Mouse (Mus musculus) C2C12 (cell line): ENCODE measurements at regions not wholly inside any gene's neighbourhood (a gene's known extent, or its start where the extent isn't known, plus 50 kb on each side); places are given as distances from the start of the nearest gene placed in this dataset.

Experiments used
- H3K27me3 ChIP-seq: one replicate; pipeline ENCODE4 v1.6.1; 2011; ENCODE audit not compliant: control insufficient read depth, insufficient read depth, insufficient read length
- H3K36me3 ChIP-seq: one replicate; pipeline ENCODE4 v1.6.1; 2011; ENCODE audit not compliant: control insufficient read depth, insufficient read depth
- H3K4me3 ChIP-seq: one replicate; pipeline ENCODE4 v1.5.1; 2011; ENCODE audit warnings: mild to moderate bottlenecking, control low read depth; ENCODE audit not compliant: poor library complexity, insufficient read depth, severe bottlenecking
- H3K79me2 ChIP-seq: one replicate; pipeline ENCODE4 v1.6.1; 2011; ENCODE audit not compliant: control insufficient read depth, insufficient read depth
- H3K79me3 ChIP-seq: one replicate; pipeline ENCODE4 v1.6.1; 2011; ENCODE audit warnings: low read depth, control low read depth
- H3ac ChIP-seq: one replicate; pipeline ENCODE3; 2011; ENCODE audit warnings: low read depth; ENCODE audit not compliant: control insufficient read depth, insufficient read length
- CEBPB ChIP-seq: IDR thresholded peaks from one replicate; pipeline ENCODE4 v1.6.1; 2011; ENCODE audit warnings: low read depth, mild to moderate bottlenecking, control low read depth, moderate library complexity
- CTCF ChIP-seq: IDR thresholded peaks from one replicate; pipeline ENCODE4 v1.5.1; 2011; ENCODE audit not compliant: control insufficient read depth, insufficient read depth, insufficient read length
- FOSL1 ChIP-seq: IDR thresholded peaks from one replicate; pipeline ENCODE4 v1.8.0; 2011; ENCODE audit warnings: mild to moderate bottlenecking, low read length; ENCODE audit not compliant: poor library complexity, insufficient read depth, severe bottlenecking
- MAX ChIP-seq: IDR thresholded peaks from one replicate; pipeline ENCODE4 v1.6.1; 2011; ENCODE audit warnings: mild to moderate bottlenecking, control low read depth
- MYOD1 ChIP-seq: IDR thresholded peaks from one replicate; pipeline ENCODE4 v1.6.1; 2011; ENCODE audit warnings: low read depth; ENCODE audit not compliant: control insufficient read depth, insufficient read length
- MYOG ChIP-seq: IDR thresholded peaks from one replicate; pipeline ENCODE4 v1.6.1; 2011; ENCODE audit not compliant: control insufficient read depth, insufficient read length; ENCODE audit errors: extremely low read depth
- USF1 ChIP-seq: IDR thresholded peaks from one replicate; pipeline ENCODE4 v1.6.1; 2011; ENCODE audit warnings: low read depth, mild to moderate bottlenecking, control low read depth, moderate library complexity

- Histone ChIP-seq H3K27me3 (no peaks in the 10 kb centered on the region), H3K79me3 (no peaks in the 10 kb centered on the region), H3K79me2 (no peaks in the 10 kb centered on the region), H3K4me3 (no peak overlapping the region), H3K36me3 (no peaks in the 10 kb centered on the region), H3ac (no peak overlapping the region)
- TF ChIP-seq CEBPB (no peak), USF1 (peak; percentile 50)
These were observed 229.7 kb upstream of the Grm3 start for GRCm38 (mm10) chr5:9954652-9955051.

- Histone ChIP-seq H3K79me3 (no peaks in the 10 kb centered on the region), H3K79me2 (no peaks in the 10 kb centered on the region), H3K27me3 (no peaks in the 10 kb centered on the region), H3K4me3 (no peak overlapping the region), H3ac (no peak overlapping the region), H3K36me3 (no peaks in the 10 kb centered on the region)
- TF ChIP-seq MYOG (no peak), FOSL1 (no peak), MAX (no peak), CEBPB (no peak), USF1 (no peak), MYOD1 (no peak), CTCF (no peak)
These were observed 213.8 kb upstream of the Grm3 start for GRCm38 (mm10) chr5:9938746-9939145.

GRCm38 (mm10) chr5:9912936-9913335 lies 188.0 kb upstream of the Grm3 start:
- TF ChIP-seq MAX (no peak), USF1 (no peak), CTCF (no peak), CEBPB (no peak)

GRCm38 (mm10) chr5:9911783-9912182 lies 186.8 kb upstream of the Grm3 start:
- no peaks in the 10 kb centered on the region for H3K79me3 ChIP-seq

More at GRCm38 (mm10) chr5:9912936-9913335, 188.0 kb upstream of the Grm3 start:
- no peaks in the 10 kb centered on the region for H3K79me2 ChIP-seq
- no peaks in the 10 kb centered on the region for H3K27me3 ChIP-seq
- no peak overlapping the region for H3ac ChIP-seq
- no peaks in the 10 kb centered on the region for H3K36me3 ChIP-seq
- H3K79me3 ChIP-seq: no peaks in the 10 kb centered on the region
- no peak overlapping the region for H3K4me3 ChIP-seq

DNA sequence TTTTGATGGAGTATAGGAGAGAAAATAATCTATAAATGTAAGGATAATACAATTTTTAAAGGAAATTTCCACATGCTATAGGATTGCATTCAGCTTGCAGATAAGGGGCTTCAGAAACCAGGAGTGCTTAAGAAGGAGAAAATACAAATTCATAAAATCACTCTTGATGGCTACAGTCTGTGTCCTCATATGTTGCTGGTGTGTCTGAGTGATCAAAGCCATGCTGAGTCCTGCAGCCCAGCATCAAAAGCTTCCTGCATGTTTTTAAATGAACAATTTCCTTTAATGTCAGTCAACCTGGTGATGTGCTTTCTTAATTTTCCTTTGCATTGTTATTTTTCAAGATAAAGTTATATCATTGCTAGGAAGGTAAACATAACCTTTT lies 186.1 kb upstream of the Grm3 start:
- H3K79me2 ChIP-seq: no peaks in the 10 kb centered on the region
- H3K4me3 ChIP-seq: no peak overlapping the region
- H3K27me3 ChIP-seq: no peaks in the 10 kb centered on the region
- H3ac ChIP-seq: no peak overlapping the region
- H3K79me3 ChIP-seq: no peaks in the 10 kb centered on the region
- H3K36me3 ChIP-seq: no peaks in the 10 kb centered on the region
- TF ChIP-seq MAX (no peak), MYOD1 (no peak), USF1 (no peak), FOSL1 (no peak), CTCF (no peak), MYOG (no peak), CEBPB (no peak)

More at GRCm38 (mm10) chr5:9911783-9912182, 186.8 kb upstream of the Grm3 start:
- TF ChIP-seq USF1 (no peak), MYOG (no peak), MYOD1 (no peak), MAX (no peak), CEBPB (no peak), FOSL1 (no peak), CTCF (no peak)
- H3ac ChIP-seq: no peak overlapping the region
- H3K4me3 ChIP-seq: no peak overlapping the region
- H3K36me3 ChIP-seq: no peaks in the 10 kb centered on the region
- no peaks in the 10 kb centered on the region for H3K27me3 ChIP-seq
- no peaks in the 10 kb centered on the region for H3K79me2 ChIP-seq

DNA sequence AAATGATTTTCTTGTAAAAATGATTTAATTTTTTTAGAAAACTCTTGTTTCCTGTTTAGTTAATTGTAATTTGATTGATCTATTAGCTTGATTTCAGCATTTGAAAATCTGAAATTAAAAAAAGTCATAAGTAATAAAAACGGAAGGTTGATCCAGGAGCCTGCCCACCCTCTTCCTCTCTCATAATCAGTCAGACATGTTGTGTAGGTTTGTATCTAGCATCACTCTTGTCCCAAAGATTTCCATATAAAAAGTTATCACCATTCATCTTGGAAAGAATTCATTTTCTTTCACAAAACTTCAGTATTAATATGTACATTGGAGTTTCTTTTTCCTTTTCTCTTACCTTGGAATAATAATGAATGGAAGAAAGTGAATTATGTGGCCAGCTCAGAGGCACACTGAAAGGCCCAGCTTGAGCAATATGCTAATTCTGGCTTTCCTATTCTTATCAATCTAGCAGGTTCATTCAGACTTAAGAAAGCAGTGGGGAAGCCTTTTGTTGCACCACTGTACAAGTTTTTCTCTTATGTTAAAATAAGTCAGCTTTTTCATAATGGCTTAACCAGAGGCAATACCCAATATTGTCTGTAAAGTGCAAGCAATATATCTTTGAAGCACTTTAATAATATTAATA lies 185.6 kb upstream of the Grm3 start:
- no peak overlapping the region for H3ac ChIP-seq

More for the DNA sequence above, 185.6 kb upstream of the Grm3 start:
- Histone ChIP-seq H3K36me3 (no peaks in the 10 kb centered on the region), H3K27me3 (no peaks in the 10 kb centered on the region), H3K79me3 (no peaks in the 10 kb centered on the region), H3K4me3 (no peak overlapping the region), H3K79me2 (no peaks in the 10 kb centered on the region)
- TF ChIP-seq MAX: no peak
- no peak for TF ChIP-seq MYOG
- no peak for TF ChIP-seq MYOD1
- no peak for TF ChIP-seq CEBPB
- TF ChIP-seq FOSL1: no peak
- no peak for TF ChIP-seq CTCF
- no peak for TF ChIP-seq USF1
